Comparison of ENCODE assay signal across 8 mouse cellular contexts in genomic region chr17:32283771-32284221, GRCm38 (mm10). TPM values are rescaled to one million over a fixed set of nuclear protein-coding genes. Genes with fewer than 3 reads are reported as not detected.
A peak's percentile ranks its signal among the peaks of the same experiment; 100 is the strongest.
DNase-seq lines count a peak whose midpoint lies in the region; ATAC-seq and TF ChIP-seq lines count a peak whose summit lies in the region.

No protein-coding gene starts in this region.

- peak; percentile 79 for ATAC-seq in intestine, embryonic 15.5 days
- peak; percentile 63 for ATAC-seq in limb, embryonic 12.5 days (ENCODE audit: insufficient number of reproducible peaks, insufficient read depth, low FRiP score, low TSS enrichment, low read depth)
- peak; percentile 63 for ATAC-seq in midbrain, embryonic 13.5 days

- H3K9ac ChIP-seq in intestine, embryonic 15.5 days = peak overlapping the region; percentile 98
- peak overlapping the region; percentile 99 for H3K9ac ChIP-seq in limb, embryonic 12.5 days (replicated peaks)
- peak overlapping the region; percentile 97 for H3K9ac ChIP-seq in midbrain, embryonic 13.5 days (replicated peaks)

- no peak for TF ChIP-seq CTCF in small intestine, adult 2 months (IDR thresholded peaks at IDR 0.05; ENCODE audit: extremely low read depth, insufficient read length, insufficient replicate concordance, low read depth, low read length)

- peak overlapping the region; percentile 92 for H3K4me3 ChIP-seq in intestine, embryonic 15.5 days (replicated peaks)
- peak overlapping the region; percentile 96 for H3K4me3 ChIP-seq in limb, embryonic 12.5 days (replicated peaks)
- H3K4me3 ChIP-seq in midbrain, embryonic 13.5 days (replicated peaks) = peak overlapping the region; percentile 97
- H3K4me3 ChIP-seq in small intestine, adult 2 months (ENCODE audit: low read depth, low read length) = peak overlapping the region; percentile 97

- H3K27ac ChIP-seq in intestine, embryonic 15.5 days = peak overlapping the region; percentile 100
- H3K27ac ChIP-seq in limb, embryonic 12.5 days = peak overlapping the region; percentile 99
- peak overlapping the region; percentile 100 for H3K27ac ChIP-seq in midbrain, embryonic 13.5 days
- peak overlapping the region; percentile 96 for H3K27ac ChIP-seq in small intestine, adult 2 months (ENCODE audit: insufficient read depth, low read depth, low read length)

- no peak for TF ChIP-seq POLR2A in small intestine, adult 2 months (IDR thresholded peaks at IDR 0.05; ENCODE audit: low read depth, low read length)

- no peaks in the 10 kb centered on the region for H3K36me3 ChIP-seq in intestine, embryonic 15.5 days
- H3K36me3 ChIP-seq in limb, embryonic 12.5 days = no peaks in the 10 kb centered on the region; the same call in 1 of the 2 replicates
- no peaks in the 10 kb centered on the region for H3K36me3 ChIP-seq in midbrain, embryonic 13.5 days
- H3K36me3 ChIP-seq in small intestine, adult 2 months (ENCODE audit: control insufficient read depth, insufficient read depth, low read length) = no peaks in the 10 kb centered on the region

- H3K4me2 ChIP-seq in intestine, embryonic 15.5 days (replicated peaks) = peak overlapping the region; percentile 75
- H3K4me2 ChIP-seq in limb, embryonic 12.5 days = peak overlapping the region; percentile 84
- H3K4me2 ChIP-seq in midbrain, embryonic 13.5 days (replicated peaks) = peak overlapping the region; percentile 88

- no peaks in the 10 kb centered on the region for H3K27me3 ChIP-seq in intestine, embryonic 15.5 days (replicated peaks)
- no peaks in the 10 kb centered on the region for H3K27me3 ChIP-seq in limb, embryonic 12.5 days
- H3K27me3 ChIP-seq in midbrain, embryonic 13.5 days = no peaks in the 10 kb centered on the region
- H3K27me3 ChIP-seq in small intestine, adult 2 months (ENCODE audit: control insufficient read depth, insufficient read depth, low read length) = no peaks in the 10 kb centered on the region

- peaks cover 11% of the 10 kb centered on the region for H3K4me1 ChIP-seq in intestine, embryonic 15.5 days (replicated peaks)
- H3K4me1 ChIP-seq in limb, embryonic 12.5 days (replicated peaks) = peaks cover 24% of the 10 kb centered on the region
- peaks cover 42% of the 10 kb centered on the region for H3K4me1 ChIP-seq in midbrain, embryonic 13.5 days (replicated peaks)
- H3K4me1 ChIP-seq in small intestine, adult 2 months (ENCODE audit: control insufficient read depth, insufficient read depth, insufficient read length, low read length) = peaks cover 10% of the 10 kb centered on the region; the same call in 1 of the 2 replicates

- DNase-seq in layer of hippocampus, adult 11-12 months (ENCODE audit: low spot score) = peak; percentile 40
- DNase-seq in layer of hippocampus, adult 9-10 months (ENCODE audit: low spot score) = no peak
- DNase-seq in embryo, embryonic 11 days = peak; percentile 82
- DNase-seq in gastrocnemius, postnatal 36 days = peak; percentile 25 to 47

- H3K9me3 ChIP-seq in intestine, embryonic 15.5 days = no peaks in the 10 kb centered on the region
- no peaks in the 10 kb centered on the region for H3K9me3 ChIP-seq in limb, embryonic 12.5 days
- no peaks in the 10 kb centered on the region for H3K9me3 ChIP-seq in midbrain, embryonic 13.5 days

- intact Hi-C loops in gastrocnemius, postnatal 36 days (cut with DNase I) = loop anchor here (5.0 kb wide), 1 partner anchor 46 kb away; no protein-coding TSS in a partner anchor

- under 1% methylated on average over 28 of the region's 41 CpGs for WGBS in intestine, embryonic 15.5 days
- under 1% methylated on average over 30 of the region's 41 CpGs for WGBS in limb, embryonic 12.5 days
- under 1% methylated on average over 27 of the region's 41 CpGs for WGBS in midbrain, embryonic 13.5 days
- 1% methylated on average over 37 of the region's 41 CpGs for WGBS in small intestine, adult 2 months

RNA-seq across cellular contexts. Expression of gene Brd4, which starts 0.7 kb away (rescaled TPM):
- 10 to 100 TPM; 37.9 to 38.2 TPM for total RNA-seq in gastrocnemius, postnatal 36 days (2021)
- polyA plus RNA-seq in intestine, embryonic 15.5 days (2015; fragmentation: Nextera tagmentation; extraction: Ambion mirVana) = 68.1 and 70.5 TPM in 2 replicates
- polyA plus RNA-seq in limb, embryonic 12.5 days (2016; fragmentation: Nextera tagmentation; extraction: Ambion mirVana) = 98.2 and 119 TPM in 2 replicates
- polyA plus RNA-seq in midbrain, embryonic 13.5 days (2015; fragmentation: Nextera tagmentation; extraction: Ambion mirVana) = 90.2 and 95.8 TPM in 2 replicates
- 36.7 and 64.7 TPM in 2 replicates for polyA plus RNA-seq in small intestine, adult 2 months (2012; rRNA removed)

RNA-seq across cellular contexts. Expression of gene Akap8, which starts 37.2 kb away (rescaled TPM):
- total RNA-seq in gastrocnemius, postnatal 36 days (2021) = 10 to 100 TPM; 26.5 to 38.3 TPM
- polyA plus RNA-seq in intestine, embryonic 15.5 days (2015; fragmentation: Nextera tagmentation; extraction: Ambion mirVana) = 83.2 and 85.6 TPM in 2 replicates
- polyA plus RNA-seq in limb, embryonic 12.5 days (2016; fragmentation: Nextera tagmentation; extraction: Ambion mirVana) = 151 and 153 TPM in 2 replicates
- 116 and 121 TPM in 2 replicates for polyA plus RNA-seq in midbrain, embryonic 13.5 days (2015; fragmentation: Nextera tagmentation; extraction: Ambion mirVana)
- polyA plus RNA-seq in small intestine, adult 2 months (2012; rRNA removed) = 23.5 and 28.6 TPM in 2 replicates
